Mouse (Mus musculus) thymus, postnatal 0 days (tissue): ENCODE results near the gene Abl2. TPM values are rescaled to one million over a fixed set of nuclear protein-coding genes. Genes with fewer than 3 reads are reported as not detected.
A peak's percentile ranks its signal among the peaks of the same experiment; 100 is the strongest.
"Not testable (repeated sequence)": the region's sequence is repeated elsewhere in the genome, so short reads cannot be mapped to it uniquely, and the experiment has no call there.

Source experiments
- DNase-seq: peaks from one replicate; pipeline ENCODE4 v3.0.0-alpha.2; 2015; ENCODE audit warnings: low spot score
- polyA plus RNA-seq: library from polyadenylated mRNA; unstranded; fragments of >200 nt; fragmentation: Nextera tagmentation; extraction: Ambion mirVana; gene quantifications from 2 replicates; pipeline ENCODE4 v1.2.1, GENCODE M21; 2015

Abl2 gene
- polyA plus RNA-seq, 1 experiment from 2014 or later, result 3.7 TPM

DNA sequence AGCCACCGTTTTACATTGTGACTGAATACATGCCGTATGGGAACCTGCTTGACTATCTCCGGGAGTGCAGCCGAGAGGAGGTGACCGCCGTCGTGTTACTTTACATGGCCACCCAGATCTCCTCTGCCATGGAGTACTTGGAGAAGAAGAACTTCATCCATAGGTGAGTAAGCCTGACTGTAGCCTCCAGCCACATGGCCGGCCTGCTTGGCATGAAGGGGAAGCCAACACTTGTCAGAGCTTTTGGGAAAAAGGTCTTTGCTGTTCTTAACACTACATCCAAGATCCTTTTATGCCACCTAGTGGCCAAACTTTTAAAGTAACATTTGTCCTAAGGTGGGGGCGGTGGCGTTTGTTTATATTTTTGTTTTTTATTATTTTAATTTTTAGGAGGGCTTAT, 74.5 kb downstream of the Abl2 start:
- peak; percentile 69 for DNase-seq

DNA sequence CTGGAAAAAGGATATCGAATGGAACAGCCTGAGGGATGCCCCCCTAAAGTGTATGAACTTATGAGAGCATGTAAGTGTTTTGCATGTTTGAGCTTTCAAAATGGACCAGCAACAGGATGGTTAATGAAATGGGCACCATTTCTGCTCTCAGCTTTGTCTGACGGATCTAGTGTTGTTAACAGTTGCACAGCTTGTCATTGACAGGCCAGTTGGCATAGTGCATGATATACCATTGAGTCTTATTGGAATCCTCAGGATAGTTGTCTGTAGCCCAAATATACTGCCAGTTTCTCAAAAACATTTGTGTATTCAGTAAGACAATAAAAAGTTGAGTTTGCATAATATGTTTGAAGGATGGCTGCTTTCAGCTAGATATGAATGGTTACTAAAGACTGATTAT, 76.6 kb downstream of the Abl2 start:
- no peak for DNase-seq

DNA sequence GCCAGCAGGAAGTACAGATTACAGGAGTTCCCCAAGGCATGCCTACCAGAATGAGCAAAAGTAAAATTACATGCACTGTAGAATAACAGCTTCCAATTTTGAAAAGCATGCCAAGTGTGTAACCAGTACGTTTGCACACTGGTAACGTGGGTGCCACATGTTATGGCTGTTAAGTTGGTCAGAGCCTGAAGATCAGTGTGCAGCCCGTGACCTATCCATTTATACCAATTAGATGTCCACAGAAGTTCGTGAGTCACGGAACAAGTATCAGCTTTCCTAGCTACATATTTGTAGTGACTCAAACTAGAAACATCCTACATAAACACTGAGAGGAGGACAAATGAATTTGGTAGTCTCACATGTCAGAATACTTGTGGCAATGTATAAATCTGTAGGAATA, 80.9 kb downstream of the Abl2 start:
- no peak for DNase-seq

DNA sequence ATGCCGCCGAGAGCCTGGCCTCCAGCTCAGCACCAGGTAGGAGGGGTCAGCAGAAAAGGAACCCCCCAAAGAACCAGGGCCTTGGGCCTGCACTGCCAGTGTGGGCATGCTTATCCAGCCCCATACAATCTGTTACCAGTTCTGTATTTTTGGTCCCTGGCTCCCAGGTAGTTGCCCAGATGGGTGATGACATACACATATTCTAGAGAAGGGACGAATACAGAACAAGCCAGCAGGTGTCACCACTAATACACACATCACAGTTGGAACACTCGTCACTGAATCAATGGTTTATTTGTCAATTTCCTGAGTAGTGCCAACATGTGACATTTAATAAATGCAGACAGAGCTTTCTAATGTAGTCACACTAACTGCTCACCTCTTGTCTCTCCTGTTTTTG, 82.0 kb downstream of the Abl2 start:
- no peak for DNase-seq

DNA sequence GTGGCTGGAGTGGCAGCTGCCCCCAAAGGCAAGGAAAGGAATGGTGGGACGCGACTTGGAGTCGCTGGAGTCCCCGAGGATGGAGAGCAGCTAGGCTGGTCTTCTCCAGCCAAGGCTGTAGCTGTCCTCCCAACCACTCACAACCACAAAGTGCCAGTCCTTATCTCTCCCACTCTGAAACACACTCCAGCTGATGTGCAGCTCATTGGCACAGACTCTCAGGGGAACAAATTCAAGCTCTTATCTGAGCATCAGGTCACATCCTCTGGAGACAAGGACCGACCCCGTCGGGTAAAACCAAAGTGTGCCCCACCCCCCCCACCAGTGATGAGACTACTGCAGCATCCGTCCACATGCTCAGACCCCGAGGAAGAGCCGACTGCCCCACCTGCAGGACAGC, 83.2 kb downstream of the Abl2 start:
- no peak for DNase-seq

DNA sequence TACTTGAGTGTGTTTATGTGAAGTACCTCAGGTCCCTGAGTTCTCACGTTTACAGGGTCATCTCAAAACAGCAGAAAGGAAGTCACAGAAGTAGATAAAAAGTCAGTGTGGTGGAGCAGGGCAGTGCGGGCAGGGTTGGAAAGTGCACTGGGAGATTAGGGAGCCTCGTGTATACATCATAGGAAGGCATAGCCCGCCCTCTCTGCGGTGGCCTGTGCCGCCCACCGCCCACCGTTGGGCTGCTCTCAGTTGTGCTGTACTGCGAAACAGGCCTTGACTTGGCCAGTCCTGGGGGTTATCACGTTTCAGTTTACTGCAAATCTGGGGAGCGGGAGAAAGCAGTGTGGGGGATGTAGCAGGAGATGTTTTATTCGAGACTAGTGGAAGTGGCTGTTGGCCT, 84.2 kb downstream of the Abl2 start:
- no peak for DNase-seq

DNA sequence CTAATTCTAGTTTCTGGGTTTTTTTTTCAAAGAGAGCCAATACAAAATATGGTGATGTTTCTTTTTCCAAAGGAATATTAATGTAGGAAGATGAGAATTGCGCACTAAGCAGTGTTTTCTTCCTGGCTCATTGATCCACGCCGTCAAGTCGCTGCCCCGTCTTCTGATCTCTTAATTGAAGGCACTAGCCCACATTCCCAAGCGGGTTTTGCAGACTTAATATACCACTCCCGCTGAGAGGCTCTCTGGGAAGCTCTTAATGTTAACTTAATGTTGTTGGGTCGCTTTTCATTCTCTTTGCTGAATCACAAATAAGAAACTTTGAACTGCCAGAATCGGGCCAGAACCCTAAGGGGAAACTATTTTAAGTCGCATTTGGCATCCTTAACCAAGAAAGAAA, 85.5 kb downstream of the Abl2 start:
- no peak for DNase-seq

DNA sequence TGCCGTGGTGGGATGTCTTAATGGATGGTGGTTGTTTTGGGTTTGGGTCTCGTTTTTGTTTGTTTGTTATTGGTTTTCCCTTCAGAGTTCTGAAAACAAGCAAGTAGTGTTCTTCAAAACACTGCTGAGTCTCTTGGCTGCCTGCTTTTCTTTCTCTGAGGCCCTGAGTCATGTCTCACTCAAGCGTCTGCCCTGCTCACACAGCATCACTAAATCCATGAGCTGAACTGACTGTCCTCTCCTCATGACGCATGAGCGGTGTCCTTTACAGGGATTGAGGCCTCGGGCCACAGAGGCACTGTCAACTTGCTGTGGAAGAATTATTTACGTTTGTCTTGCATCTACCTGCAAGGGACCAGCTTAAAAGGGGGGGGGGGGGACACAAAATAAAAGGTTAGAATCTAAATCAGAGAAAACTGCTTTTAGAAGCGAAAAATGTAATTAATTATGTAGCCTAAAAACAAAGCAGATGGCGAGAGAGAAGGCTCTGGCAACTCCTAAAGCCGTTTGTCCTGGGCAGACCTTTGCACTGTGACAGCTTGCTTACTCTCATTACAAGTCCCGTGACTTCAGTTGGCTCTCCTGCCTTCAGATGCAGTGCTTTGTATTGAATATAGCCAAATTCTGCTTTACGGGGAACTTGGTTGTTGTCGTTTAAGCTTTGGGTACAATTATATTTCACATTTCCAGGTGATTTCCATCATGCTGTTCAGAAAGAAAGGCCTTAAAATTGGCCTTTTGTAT, 86.4 kb downstream of the Abl2 start:
- no peak for DNase-seq

DNA sequence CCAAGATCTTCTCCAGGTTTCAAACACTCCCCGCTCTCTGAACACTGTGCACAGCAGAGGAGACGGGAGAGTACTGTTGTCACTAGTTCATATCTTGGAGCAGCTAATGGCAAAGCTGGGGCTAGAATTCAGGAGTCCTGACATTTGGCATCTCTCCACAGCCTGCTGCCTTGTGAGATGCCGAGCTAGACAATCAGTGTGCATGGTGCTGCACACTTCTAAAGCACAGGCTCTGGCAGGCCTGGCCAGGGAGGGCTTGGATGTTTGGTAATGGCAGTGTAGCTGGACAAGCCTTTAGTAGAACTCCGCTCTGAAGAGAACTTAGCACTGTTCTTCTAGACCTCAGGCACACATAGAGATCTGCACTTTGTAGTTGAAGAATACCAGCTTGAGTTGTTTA, 87.4 kb downstream of the Abl2 start:
- no peak for DNase-seq

DNA sequence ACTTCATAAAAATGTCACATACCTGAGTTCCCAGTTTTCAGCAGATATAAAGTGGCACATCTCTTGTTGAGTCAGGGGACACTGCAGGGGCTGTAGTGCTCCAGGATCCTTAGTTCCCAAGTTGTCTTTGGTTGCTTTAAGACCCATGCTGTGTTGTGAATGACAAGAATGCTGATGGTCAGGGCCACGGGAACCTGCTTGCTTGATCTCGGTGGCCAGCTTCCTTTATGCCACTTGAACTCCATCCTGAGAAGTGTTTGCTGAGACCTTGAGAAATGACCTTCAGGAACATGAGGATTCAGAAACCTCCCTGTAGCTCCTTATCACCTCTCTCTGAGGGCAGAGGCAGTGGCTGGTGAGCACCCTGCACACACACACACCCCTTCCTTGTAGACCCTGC, 90.1 kb downstream of the Abl2 start:
- no peak for DNase-seq

DNA sequence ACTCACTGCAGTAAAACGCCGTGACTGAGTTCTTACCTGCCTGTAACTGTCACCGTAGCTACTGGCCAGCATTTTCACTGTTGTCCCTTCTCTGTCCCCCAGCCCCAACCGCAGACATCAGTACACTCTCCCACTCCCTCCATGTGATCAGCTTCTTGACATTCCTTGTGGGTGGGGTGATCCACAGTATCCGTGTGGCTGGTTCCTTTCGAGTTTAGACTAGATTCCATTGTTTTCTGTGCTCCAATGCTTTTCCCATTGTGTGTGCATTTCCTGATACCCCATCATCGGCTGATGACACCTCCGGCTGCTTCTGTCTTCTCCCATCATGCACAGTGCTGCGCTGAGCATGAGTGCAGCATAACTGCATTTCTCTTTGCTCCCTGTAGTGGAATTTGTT, 92.0 kb downstream of the Abl2 start:
- no peak for DNase-seq

DNA sequence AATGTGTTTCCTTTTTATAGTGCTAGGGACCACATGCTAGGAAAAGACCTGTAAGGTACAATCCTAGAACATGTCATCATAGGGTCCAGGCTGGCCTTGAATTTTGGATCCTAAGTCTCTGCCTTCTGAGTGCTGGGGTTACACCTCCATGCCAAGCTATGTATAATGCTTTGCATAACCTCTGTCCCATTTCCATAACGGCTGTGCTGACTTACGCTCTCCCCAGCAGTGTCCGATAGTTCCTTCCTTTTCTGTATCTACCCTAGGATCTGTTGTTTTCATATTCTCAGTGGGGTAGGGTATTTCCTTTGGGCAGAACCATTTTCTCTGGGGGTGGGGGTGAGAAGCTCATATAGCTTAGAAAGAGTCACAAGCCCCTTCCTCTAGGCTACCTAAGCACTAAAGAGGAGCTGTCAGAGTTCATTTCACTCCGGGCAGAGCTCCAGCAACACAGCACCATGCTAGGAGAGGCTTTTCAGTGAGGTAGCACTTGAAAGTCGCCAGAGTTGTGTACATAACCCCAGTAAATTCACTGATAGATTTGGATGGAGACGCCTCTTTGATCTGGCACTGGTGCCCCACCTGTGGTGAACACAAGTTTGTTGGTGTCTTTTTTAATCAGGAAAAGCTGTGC, 93.7 kb downstream of the Abl2 start:
- DNase-seq, result no peak

DNA sequence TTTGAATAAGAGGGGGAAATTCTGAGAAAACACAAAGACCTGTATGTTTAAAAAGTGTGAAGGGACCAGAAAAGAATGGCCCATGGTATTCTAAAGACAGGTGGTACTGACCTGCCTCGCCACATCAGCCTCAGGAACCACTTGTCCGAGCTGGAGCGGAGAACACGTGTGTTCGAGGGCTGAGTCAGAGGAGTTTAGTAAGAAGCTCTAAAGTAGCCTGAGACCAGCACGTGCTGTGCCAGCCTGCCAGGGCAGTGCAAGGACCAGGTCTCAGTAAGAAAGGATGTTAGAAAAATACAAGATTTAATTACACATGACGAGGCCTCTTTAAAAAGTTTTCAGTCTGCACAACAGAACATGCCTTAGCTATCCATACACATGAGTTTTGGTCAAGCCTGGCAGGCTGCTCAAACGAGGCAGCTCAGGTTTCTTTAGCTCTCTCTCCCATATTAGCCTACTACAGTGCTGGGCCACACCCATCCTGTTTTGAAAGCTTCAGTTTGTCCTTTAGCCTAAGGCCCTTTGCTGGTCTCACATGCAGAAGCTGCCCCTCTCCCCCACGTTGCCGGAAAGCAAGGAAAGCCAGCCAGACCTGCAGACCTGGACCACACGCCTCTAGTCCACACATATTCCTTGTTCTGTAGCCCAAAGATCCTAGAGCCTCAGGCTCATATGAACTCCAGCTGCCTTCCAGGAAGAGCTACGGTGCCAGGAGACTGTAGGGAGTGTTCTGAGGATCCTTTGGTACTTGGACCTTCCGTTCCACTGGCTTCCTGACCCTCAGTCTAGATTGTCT, 96.3 kb downstream of the Abl2 start:
- no peak for DNase-seq

DNA sequence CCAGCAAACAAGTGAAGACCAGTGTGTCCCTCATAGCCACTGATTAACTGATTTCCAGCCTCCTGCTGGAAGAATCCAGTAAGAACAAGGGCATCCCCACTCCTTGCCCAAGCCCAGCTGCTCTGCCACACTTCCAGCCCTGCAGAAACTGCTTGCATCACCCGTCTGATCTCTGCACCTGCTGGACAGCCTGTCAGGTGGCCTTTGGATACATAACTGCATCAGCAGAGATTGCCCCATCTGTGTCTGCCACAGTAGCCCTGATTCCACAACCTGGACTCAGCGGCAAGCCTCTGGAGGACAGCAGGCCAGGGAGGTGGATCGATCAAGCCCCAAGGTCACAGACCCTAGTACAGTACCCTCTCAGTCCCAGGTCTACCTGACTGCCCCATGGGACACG, 98.9 kb downstream of the Abl2 start:
- no peak for DNase-seq

DNA sequence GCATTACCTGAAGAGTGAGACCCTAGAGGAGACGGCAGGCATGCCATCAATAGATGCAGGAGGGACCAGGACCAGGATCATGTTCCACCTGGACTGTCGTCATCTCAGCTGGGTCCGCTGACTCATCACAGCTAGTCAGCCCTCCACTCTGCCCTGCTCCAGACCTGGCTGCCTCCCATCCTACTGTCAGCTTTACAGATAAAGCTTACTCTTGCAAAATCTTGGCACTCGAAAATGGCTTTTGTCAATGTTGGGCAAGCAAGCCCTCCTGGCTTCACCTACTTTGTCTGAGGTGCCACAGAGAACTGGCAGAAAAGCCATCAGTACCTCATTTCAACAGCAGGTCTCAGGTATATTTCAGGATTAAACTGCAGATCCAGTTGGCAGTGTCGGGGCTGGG, 100.1 kb downstream of the Abl2 start:
- DNase-seq, result no peak

DNA sequence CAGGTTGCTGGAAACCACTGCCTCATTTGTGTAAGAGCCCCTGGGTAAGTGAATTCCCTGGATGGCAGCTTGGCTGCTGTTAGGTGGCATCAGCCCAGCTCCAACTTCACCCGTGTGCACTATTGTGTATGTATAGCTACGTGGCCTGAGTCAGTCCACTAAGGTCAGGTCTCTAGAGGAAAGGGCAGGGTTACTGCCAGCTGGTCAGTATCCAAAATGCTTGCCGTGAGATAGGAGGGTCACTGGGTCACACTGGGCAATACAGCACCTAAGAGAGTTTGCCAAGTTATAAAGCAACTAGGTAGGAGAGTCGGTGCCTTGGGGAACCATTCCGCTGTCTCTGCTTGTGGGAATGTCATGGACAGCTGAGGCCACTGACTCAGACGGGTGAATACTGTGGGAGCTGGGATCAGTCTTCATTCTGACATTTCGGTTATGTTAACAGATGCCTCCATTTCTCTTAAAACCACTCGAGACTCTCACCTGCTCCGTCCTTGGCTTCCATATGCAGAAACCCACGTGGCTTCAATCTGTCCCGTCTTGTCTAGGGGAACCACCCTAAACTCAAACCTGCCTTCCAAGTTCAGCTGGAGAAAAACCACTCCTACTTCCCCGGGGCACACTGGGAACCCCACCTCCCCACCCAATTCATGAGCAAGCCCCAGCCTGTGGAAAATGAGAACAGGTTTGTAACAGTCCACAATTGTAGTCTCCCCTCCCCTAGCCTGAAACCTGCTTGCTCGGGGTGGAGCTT, 101.5 kb downstream of the Abl2 start:
- no peak for DNase-seq

DNA sequence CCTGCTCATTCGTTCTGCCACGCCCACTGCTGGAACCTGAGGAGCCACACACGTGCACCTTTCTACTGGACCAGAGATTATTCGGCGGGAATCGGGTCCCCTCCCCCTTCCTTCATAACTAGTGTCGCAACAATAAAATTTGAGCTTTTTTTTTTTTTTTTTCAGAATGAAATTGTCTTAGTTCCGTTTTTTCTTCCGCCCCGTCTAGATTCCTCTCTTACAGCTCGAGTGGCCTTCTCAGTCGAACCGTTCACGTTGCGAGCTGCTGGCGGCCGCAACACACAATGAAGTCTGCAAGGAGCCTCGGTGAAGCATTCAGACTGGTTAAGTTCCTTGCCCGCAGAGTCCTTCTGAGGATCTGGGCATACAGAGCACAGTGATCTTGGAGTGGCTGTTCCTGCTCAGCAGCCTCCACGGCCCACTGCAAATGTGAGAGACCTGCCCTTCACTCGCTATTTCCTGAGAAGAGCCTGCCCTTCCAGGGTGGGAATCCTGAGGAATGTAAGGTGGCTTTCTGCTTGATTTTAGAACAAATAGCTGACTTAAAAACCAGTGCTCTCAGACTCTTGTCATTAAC, 102.2 kb downstream of the Abl2 start:
- DNase-seq, result not testable (repeated sequence)

DNA sequence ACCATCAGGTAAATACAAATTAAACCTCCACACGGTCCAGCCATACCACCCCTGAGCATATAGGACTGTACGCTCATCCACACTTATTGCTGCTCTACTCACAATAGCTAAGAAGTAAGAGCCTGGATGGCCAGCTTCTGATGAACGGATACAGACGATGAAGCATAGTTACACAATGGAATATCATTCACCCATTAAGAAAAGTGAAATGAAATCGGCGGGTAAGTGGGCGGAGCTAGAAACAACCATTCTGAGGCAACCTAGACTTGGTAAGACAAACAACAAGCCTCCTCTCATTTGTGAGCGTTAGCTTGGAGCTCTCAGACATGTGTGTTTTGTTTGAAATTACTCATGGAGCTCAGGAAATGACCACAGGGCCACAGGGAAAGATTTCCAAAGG, 107.2 kb downstream of the Abl2 start:
- no peak for DNase-seq

DNA sequence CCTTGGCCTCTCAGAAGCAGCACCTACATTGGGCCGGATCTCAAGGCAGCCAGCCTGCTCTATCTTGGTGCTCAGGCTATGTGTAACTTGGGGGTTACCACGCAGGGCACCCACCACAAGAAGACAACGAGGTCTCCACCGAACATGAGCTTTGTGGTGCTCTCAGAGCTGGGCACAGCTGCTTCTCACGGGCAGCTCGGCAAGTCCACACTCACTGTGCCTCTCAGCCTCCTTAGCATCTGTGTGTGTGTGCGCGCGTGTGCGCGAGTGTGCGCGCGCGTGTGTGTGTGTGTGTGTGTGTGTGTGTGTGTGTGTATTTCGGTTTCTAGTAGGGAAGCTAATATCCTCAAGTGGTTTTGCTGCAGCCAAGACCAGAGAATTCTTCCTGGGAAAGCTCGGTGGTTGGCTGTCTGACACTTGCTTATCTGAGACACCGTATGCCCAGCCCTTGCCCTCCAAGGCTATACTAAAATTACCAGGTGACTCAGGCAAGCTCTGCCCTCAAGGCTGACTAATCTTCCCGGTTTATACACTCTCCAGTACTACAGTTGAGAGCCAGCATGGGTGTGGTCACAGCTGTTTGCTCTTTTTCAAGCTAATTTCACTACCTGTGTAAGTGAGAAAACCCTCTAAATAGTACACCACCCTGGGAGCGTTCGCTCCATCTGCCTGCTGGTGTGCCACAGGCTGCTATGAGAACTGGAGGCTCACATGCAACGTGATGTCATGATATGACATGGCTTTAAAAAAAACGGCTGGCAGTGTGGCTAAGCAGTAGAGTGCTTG, 108.7 kb downstream of the Abl2 start:
- peak; percentile 5 for DNase-seq

DNA sequence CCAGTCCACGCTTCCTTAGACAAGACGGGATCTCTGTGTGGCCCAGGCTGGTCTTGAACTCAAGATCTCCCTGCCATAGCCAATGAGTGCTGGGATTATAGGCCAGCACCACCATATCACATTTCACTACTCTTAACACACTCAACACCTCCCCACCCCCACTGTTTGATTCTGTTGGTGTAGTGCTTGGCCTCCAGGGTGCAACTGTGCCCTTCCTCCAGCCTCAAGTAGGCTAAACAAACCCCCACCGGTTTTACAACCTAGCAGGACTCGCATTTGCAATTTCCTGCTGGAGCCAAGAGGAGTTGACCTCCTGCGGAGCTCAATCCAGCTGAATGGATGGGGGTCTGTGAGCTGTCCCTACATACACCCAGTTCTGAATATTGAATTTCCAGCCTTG, 110.0 kb downstream of the Abl2 start:
- no peak for DNase-seq
